Mouse (Mus musculus) CH12.LX (cell line): ENCODE measurements around the gene Vps4b. TPM values are rescaled to one million over a fixed set of nuclear protein-coding genes. Genes with fewer than 3 reads are reported as not detected.

ENCODE experiments used
- DNase-seq: peaks from one replicate; pipeline ENCODE4 v3.0.0-alpha.2; 2013; ENCODE audit errors: extremely low read depth
- H3K27ac ChIP-seq: 2 replicates; pipeline ENCODE4 v1.5.1; 2012; ENCODE audit warnings: low read depth, mild to moderate bottlenecking, control low read depth, moderate library complexity; ENCODE audit not compliant: insufficient read depth
- H3K27me3 ChIP-seq: replicated peaks from 2 replicates; pipeline ENCODE3; 2012; ENCODE audit warnings: inconsistent platforms
- H3K36me3 ChIP-seq, 2 experiments: replicated peaks in 1 of 2; 2 replicates each; pipeline versions ENCODE3 to v1.6.1; 2012; ENCODE audit warnings: inconsistent platforms in 1 of 2, low read length in 1 of 2, mild to moderate bottlenecking in 1 of 2, mixed read lengths in 1 of 2, moderate library complexity in 1 of 2; ENCODE audit not compliant: control insufficient read depth in 1 of 2, insufficient read depth in 1 of 2
- H3K4me1 ChIP-seq, 2 experiments: 2 replicates each; pipeline ENCODE4 v1.6.1; 2012; ENCODE audit warnings: inconsistent platforms in 1 of 2, moderate library complexity in 1 of 2; ENCODE audit not compliant: insufficient read depth in 2 of 2, control insufficient read depth in 1 of 2
- H3K4me2 ChIP-seq: 2 replicates; pipeline ENCODE4 v1.6.1; 2012; ENCODE audit warnings: low read depth, mild to moderate bottlenecking, control low read depth; ENCODE audit not compliant: poor library complexity, insufficient read depth, severe bottlenecking
- H3K4me3 ChIP-seq, 3 experiments: fragments of 150-350 bp in 1 of 3; sonication (generic) in 1 of 3; replicated peaks in 1 of 3; 2 replicates each; pipeline versions ENCODE3 to v1.5.1; 2011 to 2012; ENCODE audit warnings: low read depth in 2 of 3, low read length in 2 of 3, mild to moderate bottlenecking in 2 of 3, moderate library complexity in 2 of 3, control low read depth in 1 of 3, improper control_type of control experiment in 1 of 3, inconsistent platforms in 1 of 3, mixed read lengths in 1 of 3; ENCODE audit not compliant: poor library complexity in 1 of 3
- H3K79me2 ChIP-seq: replicated peaks from 2 replicates; pipeline ENCODE4 v1.6.1; 2012; ENCODE audit warnings: mild to moderate bottlenecking, moderate library complexity; ENCODE audit not compliant: control insufficient read depth, poor library complexity, insufficient read depth, severe bottlenecking; ENCODE audit errors: extremely low read depth
- H3K9ac ChIP-seq: 2 replicates; pipeline ENCODE4 v1.6.1; 2012; ENCODE audit warnings: low read depth, mild to moderate bottlenecking, control low read depth, moderate library complexity; ENCODE audit not compliant: insufficient read depth
- H3K9me3 ChIP-seq: replicated peaks from 2 replicates; pipeline ENCODE3; 2012; ENCODE audit warnings: low read length, inconsistent platforms, mixed read lengths
- CHD1 ChIP-seq: IDR thresholded peaks from 2 replicates; pipeline ENCODE4 v1.6.1; 2012; ENCODE audit warnings: low read depth, low read length, improper control_type of control experiment, inconsistent platforms
- CHD2 ChIP-seq: IDR thresholded peaks from 2 replicates; pipeline ENCODE4 v1.6.1; 2011; ENCODE audit warnings: low read length, improper control_type of control experiment
- E2F4 ChIP-seq: IDR thresholded peaks from 2 replicates; pipeline ENCODE4 v1.6.1; 2011; ENCODE audit warnings: low read depth, low read length, improper control_type of control experiment; ENCODE audit not compliant: insufficient replicate concordance
- EP300 ChIP-seq: IDR thresholded peaks from 2 replicates; pipeline ENCODE4 v1.6.1; 2011; ENCODE audit warnings: low read length, improper control_type of control experiment
- GABPA ChIP-seq: IDR thresholded peaks from 2 replicates; pipeline ENCODE4 v1.6.1; 2012; ENCODE audit warnings: low read depth, low read length, improper control_type of control experiment, inconsistent platforms; ENCODE audit not compliant: insufficient replicate concordance
- IRF4 ChIP-seq: IDR thresholded peaks from 2 replicates; pipeline ENCODE4 v1.6.1; 2014; ENCODE audit warnings: low read depth, mild to moderate bottlenecking, inconsistent platforms, low read length, improper control_type of control experiment
- JUN ChIP-seq: IDR thresholded peaks from 2 replicates; pipeline ENCODE4 v1.6.1; 2011; ENCODE audit warnings: low read depth, mild to moderate bottlenecking, low read length, improper control_type of control experiment, moderate library complexity; ENCODE audit not compliant: insufficient read depth
- KAT2A ChIP-seq: IDR thresholded peaks from 2 replicates; pipeline ENCODE4 v1.6.1; 2012; ENCODE audit warnings: low read length, improper control_type of control experiment, inconsistent platforms; ENCODE audit not compliant: insufficient replicate concordance
- MAX ChIP-seq: IDR thresholded peaks from 2 replicates; pipeline ENCODE4 v1.6.1; 2011; ENCODE audit warnings: low read length, improper control_type of control experiment
- MYC ChIP-seq: IDR thresholded peaks from 2 replicates; pipeline ENCODE4 v1.6.1; 2011; ENCODE audit warnings: low read depth, mild to moderate bottlenecking, improper control_type of control experiment, low read length
- NELFE ChIP-seq: IDR thresholded peaks from 2 replicates; pipeline ENCODE4 v1.6.1; 2011; ENCODE audit warnings: low read depth, low read length, improper control_type of control experiment
- PAX5 ChIP-seq: IDR thresholded peaks from 2 replicates; pipeline ENCODE4 v1.6.1; 2012; ENCODE audit warnings: low read length, inconsistent platforms, mixed read lengths
- SIN3A ChIP-seq: IDR thresholded peaks from 2 replicates; pipeline ENCODE4 v1.6.1; 2012; ENCODE audit warnings: low read length, improper control_type of control experiment, inconsistent platforms
- TCF12 ChIP-seq: IDR thresholded peaks from 2 replicates; pipeline ENCODE4 v1.6.1; 2014; ENCODE audit warnings: low read depth, mild to moderate bottlenecking, inconsistent platforms, low read length, improper control_type of control experiment
- USF1 ChIP-seq: IDR thresholded peaks from 2 replicates; pipeline ENCODE4 v1.6.1; 2014; ENCODE audit warnings: low read depth, mild to moderate bottlenecking, inconsistent platforms, low read length, improper control_type of control experiment
- dilution Hi-C: fragments of 300-500 bp; cut with MboI; formaldehyde crosslinking; loops from 2 replicates; pipeline ENCODE4 v1.14.3; 2020; ENCODE audit warnings: low sequenced_read_pairs; ENCODE audit not compliant: extremely low pct_unique_long_range_greater_than_20kb, extremely low pct_ligation_motif_present
- in situ Hi-C: fragments of 300-500 bp; cut with MboI; formaldehyde crosslinking; loops from 3 replicates; pipeline ENCODE4 v1.14.3; 2019; ENCODE audit warnings: low sequenced_read_pairs, low pct_ligation_motif_present, low pct_unique_long_range_greater_than_20kb, mixed read lengths
- polyA plus RNA-seq: library from polyadenylated mRNA; unstranded; fragments of >175 nt; gene quantifications from 2 replicates; pipeline ENCODE4 v1.2.1, GENCODE M21; 2012; ENCODE audit warnings: low read depth; ENCODE audit not compliant: insufficient read length
- total RNA-seq, 2 experiments: library from RNA; depleted of rRNA; stranded (reverse); fragments of 300-350 nt in 1 of 2; fragments of >200 nt in 1 of 2; gene quantifications; 2 replicates each; pipeline ENCODE4 v1.2.3; 2012 to 2014

Vps4b gene
- total and polyA plus RNA-seq, 3 experiments: 42.0 to 92.0 (median 51.4) TPM

GRCm38 (mm10) chr1:106748555-106749315, 47.8 kb downstream of the Vps4b start:
- Histone ChIP-seq H3K36me3 (peaks cover 20 to 77% of the 10 kb centered on the region in 2 experiments), H3K4me3 (no peak overlapping the region), H3K79me2 (no peaks in the 10 kb centered on the region; the same call in 1 of the 2 replicates)
- no peak for TF ChIP-seq KAT2A
- TF ChIP-seq USF1: no peak
- TF ChIP-seq TCF12: no peak
- no peak for TF ChIP-seq NELFE
- no peak for TF ChIP-seq JUN
- TF ChIP-seq CHD2: no peak
- TF ChIP-seq SIN3A: no peak
- no peak for TF ChIP-seq GABPA
- TF ChIP-seq E2F4: no peak
- TF ChIP-seq, all 38 proteins: peak for 0
- Histone ChIP-seq H3K27ac (no peak overlapping the region), H3K27me3 (no peaks in the 10 kb centered on the region), H3K9me3 (no peaks in the 10 kb centered on the region), H3K4me1 (peaks cover 0 to 4% of the 10 kb centered on the region in 2 experiments; a peak in 2 of 4 replicates), H3K4me2 (no peak overlapping the region), H3K9ac (no peak overlapping the region)
- in situ Hi-C loops: loop anchor here (10.0 kb wide), 2 partner anchors 66 to 126 kb away; no protein-coding TSS in a partner anchor
- dilution Hi-C loops: no loop called here
- no peak for DNase-seq

DNA sequence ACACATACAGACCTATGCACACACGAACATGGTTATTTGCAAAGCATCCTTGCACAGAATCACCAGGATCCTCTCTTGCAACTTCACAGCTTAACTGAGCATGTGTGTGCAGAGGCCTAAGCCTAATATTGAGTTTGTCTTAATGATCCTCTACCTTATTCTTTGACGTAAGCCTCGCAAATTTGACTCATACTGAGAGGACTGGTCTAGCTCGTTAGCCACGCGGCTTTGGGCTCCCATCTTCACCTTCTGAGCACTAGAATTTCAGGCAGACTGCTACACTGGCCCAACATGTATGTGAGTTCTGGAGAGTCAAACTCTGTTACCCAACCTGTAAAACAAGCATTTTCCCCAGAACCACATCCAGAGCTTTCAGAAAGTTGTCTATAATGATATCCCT, 53.5 kb downstream of the Vps4b start:
- TF ChIP-seq CHD1 (no peak), EP300 (0 out of 2 replicates have a peak, but pooled peaks have one; percentile 15), IRF4 (peak; percentile 65), PAX5 (no peak), MAX (peak; percentile 19; the same call in 1 of the 2 replicates), MYC (0 out of 2 replicates have a peak, but pooled peaks have one; percentile 58), SIN3A (no peak)
- Histone ChIP-seq H3K27me3 (no peaks in the 10 kb centered on the region), H3K36me3 (peaks cover 28 to 84% of the 10 kb centered on the region in 2 experiments), H3K79me2 (no peaks in the 10 kb centered on the region), H3K4me3 (no peak overlapping the region), H3K9ac (no peak overlapping the region), H3K9me3 (no peaks in the 10 kb centered on the region), H3K4me1 (peaks cover 0 to 4% of the 10 kb centered on the region in 2 experiments; a peak in 2 of 4 replicates), H3K27ac (no peak overlapping the region), H3K4me2 (no peak overlapping the region)
- dilution Hi-C loops: no loop called here
- no peak for DNase-seq
- in situ Hi-C loops: loop anchor here (5.0 to 10.0 kb wide), 3 partner anchors 72 to 316 kb away; no protein-coding TSS in a partner anchor
